Mouse (Mus musculus) liver, embryonic 14.5 days (tissue): ENCODE data around the gene Krtap29-1.

Source experiments
- CTCF ChIP-seq: IDR thresholded peaks from 2 replicates; pipeline ENCODE4 v1.5.1; 2016; ENCODE audit warnings: antibody characterized with exemption, low read depth, control low read depth
- EP300 ChIP-seq: IDR thresholded peaks from 2 replicates; pipeline ENCODE4 v1.6.1; 2016; ENCODE audit warnings: antibody characterized with exemption, low read depth

DNA sequence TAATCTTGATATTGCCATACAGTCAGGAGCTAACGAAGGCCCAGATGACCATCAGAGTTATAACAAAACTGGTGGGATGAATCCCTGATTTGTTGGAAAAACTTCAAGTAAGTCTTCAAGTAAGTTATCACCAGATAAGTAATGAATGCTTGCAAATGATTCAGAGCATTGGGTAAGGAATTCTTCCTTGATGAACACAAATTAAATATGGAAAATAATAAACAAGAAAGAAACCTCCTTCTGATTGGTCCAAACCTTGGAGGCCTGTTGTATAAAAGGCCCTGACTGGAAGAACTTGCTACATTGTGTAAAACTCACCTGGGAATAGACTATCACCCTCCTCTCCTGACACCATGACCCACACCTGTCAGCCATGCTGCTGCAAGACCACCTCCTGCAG is 42.9 kb downstream of the Krtap29-1 start, which contains the start of gene Krtap31-2:
- TF ChIP-seq CTCF (no peak), EP300 (no peak)
